Mouse (Mus musculus) liver, adult (tissue): ENCODE measurements at regions not wholly inside any gene's neighbourhood (a gene's known extent, or its start where the extent isn't known, plus 50 kb on each side); places are given as distances from the start of the nearest gene placed in this dataset.
A peak's percentile ranks its signal among the peaks of the same experiment; 100 is the strongest.

ENCODE experiments used
- GATA4 ChIP-seq: IDR thresholded peaks from 2 replicates; pipeline ENCODE4 v1.6.1; 2014; ENCODE audit warnings: mild to moderate bottlenecking, low read length; ENCODE audit not compliant: insufficient replicate concordance

DNA sequence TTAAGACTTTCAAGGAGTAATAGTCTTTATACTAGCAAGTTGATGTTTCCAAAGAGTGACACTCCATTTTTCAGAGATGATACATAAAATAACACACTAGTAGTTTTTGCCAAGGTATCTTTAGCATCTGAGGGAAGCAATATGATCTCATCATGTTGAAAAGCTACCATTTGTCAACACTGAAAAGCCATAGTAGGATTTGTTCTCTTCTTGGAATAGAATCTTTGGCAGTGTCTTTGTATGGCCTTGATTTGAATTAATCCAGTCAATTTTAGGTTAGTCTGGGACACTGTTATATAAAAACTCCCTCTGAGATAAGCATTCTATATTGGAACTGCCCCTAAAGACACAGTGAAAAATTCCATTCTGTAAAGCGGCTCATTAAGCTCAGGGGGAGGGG is 171.4 kb upstream of the Dcbld2 start:
- no peak for TF ChIP-seq GATA4

DNA sequence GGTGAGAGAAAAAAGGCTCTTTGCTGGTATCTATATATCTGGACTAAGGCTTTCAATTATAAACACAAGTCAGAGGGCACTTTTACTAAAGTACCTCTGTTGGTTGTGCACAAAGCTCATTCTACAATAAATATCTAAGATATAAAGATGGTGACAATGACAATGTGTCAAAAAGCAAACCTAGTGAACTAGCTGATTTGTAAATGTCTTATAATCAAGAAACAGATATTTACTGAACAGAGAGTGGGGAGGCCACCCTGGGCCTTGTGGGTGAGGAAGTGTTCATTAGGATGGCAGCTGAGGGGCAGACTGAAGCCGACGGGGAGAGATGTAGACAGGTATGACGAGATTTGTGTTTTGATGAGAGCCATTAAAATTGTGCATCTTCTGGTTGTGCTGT is 132.0 kb upstream of the Dcbld2 start:
- no peak for TF ChIP-seq GATA4

DNA sequence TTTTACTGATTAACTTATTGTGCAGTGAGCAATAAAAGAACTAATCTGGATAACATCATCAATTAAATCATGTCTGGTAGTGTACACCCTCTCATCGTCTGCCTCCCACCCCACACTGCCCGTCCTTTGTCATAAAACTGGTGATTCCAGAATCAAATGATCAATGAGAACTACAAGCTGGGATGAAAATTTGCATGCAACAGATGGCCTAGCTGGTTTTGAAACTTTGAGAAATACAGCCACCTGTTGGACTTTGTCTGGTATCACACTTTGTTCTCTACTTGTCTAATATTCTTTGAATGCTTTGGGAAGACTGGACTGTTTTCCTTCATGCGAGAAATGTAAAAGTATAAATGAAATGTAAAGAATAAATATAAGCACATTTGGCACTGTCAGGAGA is 126.8 kb upstream of the Dcbld2 start:
- TF ChIP-seq GATA4, result no peak

DNA sequence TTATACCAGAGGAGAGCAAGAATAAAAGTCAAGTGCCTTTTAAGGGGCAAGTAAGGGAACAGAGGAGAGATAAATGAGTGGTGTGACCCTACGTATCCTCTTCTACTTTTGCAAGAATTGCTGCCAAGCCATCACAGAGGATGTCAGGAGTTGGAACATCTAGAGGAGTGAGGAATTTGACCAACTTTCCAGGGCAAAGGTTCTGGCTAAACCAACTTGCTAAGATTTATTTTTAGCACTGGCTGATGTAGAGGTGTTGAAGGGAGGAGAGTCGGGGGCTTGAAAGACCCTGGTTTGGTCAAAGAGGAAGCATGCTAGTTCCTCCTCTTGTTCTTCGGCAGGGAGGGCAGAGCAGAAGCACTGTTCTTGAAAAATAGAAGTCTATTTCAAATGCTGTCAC is 113.8 kb upstream of the Dcbld2 start:
- no peak for TF ChIP-seq GATA4

DNA sequence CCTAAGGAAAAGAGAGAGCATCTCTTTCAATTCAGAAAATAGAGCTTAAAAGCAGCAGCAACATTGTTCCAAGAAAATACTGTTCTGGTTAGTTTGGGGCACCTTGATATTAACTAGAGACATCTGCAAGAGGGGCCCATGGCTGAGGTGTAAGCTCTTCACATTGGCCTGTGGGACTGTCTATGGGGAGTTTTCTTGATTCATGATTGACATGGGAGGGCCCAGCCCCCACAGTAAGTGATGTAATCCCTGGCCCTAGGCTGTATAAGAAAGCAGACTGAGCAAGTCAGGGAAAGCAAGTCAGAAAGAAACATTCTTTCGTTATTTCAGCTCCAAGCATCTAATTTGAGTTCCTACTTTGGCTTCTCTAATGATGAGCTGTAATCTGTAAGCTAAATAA is 113.1 kb upstream of the Dcbld2 start:
- TF ChIP-seq GATA4, result no peak

DNA sequence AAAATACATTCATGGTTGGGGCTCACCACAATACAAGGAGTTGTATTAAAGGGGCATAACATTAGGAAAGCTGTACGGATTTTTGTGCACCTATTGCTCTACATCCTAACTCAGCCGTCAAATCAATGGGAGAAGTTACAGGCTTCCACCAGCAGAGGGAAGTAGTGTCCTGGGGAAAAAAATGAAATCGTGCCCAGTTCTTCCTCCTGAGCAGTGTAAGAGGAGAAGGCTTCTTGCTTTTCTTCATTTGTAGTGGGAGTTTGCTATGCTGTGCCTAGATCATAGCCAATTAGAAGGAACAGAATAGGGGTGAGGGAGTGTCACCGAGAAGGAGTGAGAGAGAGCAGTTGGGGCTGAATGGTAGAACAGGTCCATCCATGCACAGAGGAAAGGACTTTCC is 108.7 kb upstream of the Dcbld2 start:
- TF ChIP-seq GATA4, result no peak

DNA sequence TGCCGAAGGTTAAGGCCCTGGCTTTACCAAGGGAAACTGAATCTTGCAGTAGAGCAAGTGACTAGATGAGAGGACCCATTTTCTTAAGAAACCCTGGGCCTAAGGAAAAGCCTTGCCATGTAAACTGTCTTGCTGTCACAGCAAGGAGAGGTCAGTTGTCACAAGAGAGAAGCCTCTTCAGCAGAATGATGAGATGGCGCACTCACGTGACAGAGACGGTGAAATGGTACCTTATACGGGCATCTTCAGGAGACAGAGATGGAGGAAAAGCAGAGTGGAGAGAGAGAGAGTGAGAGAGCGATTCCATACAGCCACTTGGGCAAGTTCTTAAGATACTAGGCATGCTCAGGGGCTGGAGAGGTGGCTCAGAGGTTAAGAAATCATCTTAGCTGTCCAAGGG is 108.1 kb upstream of the Dcbld2 start:
- no peak for TF ChIP-seq GATA4

DNA sequence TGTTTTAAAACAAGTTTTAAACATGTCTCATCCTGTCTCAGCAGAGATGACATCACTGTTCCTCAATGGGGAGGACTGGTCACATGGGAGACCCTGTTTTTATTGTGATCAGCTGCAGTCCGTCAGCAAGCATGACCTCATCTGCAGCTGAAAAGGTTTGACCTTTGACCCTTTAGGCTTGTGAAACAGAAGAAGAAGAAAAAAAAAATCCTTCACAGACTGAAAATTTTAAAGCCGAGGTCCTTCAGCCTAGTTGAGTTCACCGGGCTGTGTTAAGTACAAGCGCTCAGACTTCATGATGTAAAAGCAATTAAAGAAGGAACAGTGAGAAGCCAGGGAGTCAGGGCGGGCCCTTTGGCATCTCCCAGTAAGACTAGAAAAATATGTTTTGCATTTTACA is 104.7 kb upstream of the Dcbld2 start:
- no peak for TF ChIP-seq GATA4

DNA sequence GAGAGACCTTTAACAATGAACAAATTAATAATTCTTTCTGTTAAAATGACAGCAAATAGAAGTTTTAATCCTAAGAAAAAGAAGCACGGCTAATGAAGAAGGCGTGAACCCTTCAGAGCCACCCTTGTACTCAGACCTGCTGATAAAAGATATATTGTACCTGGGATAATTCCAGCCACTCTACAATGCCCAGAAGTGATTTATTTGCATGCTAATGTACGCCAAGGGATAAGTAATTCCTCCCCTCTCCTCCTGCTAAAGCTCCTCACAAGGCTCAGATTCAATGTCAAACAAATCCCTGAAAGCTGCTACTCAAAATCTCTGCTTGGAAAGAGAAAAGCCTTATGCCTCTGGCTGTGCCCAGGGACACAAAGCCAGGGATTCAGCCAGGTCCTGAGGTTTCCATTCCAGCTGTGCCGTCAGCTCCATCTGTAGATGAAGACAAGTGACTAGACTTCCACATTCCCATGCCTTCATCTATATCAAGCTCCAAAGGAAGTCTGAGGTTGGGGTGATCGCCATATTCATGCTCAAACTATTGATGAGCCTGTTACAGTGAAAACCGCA is 91.3 kb upstream of the Dcbld2 start:
- no peak for TF ChIP-seq GATA4

DNA sequence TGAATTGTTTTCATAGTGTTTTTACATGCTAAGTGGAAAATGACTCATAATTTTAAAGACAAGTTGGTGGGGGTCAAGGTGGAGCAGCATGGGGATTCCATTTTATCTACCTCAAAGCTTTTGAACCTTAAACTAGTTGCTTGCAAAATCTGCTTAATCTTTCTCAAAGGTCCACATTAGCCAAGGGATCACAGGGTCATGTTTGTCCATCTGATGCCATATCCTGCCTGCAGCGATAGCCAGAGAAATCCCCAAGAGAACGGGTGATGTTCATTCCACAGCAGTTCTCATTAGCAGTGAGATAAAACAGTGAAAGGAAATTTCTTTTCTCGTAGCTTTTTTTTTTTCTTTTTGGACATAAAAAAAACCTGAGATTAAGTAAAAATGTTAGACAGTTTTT is 77.2 kb upstream of the Dcbld2 start:
- peak; percentile 79; the same call in 1 of the 2 replicates for TF ChIP-seq GATA4

DNA sequence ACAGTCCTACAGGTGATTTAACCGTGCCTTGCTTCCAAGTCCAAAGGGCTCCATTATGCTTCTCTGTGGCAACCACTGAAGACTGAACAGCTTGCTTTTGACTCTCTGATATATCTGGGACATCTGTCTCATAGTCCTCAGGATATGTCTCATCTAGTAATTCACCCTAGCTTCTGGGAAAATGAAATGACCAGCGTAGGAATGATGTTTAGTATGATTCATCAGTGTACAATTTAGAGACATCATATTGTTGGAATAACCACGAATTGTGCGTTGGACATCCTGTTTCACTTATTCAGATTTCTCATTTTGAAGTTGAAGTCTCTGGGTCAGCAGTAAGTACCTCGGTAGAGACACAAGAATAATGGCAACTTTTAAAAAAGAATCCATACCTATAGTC is 64.3 kb upstream of the Dcbld2 start:
- TF ChIP-seq GATA4, result no peak

DNA sequence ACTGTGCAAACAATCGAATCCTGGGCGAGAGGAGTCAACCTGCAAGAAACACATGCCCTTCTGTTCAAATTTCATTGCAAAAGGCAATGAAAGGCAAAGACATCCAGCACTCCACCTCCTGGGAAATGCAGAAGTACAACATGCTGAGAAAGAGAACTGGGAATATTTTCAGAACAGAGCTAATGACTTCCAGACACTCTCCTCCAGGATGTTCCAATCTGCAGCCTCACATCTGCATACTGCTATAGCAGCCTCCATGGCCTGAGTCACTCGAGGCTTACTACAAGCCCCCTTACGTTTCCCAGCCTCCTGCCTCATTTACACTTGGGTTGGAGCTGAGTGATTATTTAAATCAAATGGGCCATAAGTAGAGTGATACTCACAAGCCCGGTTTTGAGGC is 58.9 kb upstream of the Dcbld2 start:
- TF ChIP-seq GATA4, result no peak

DNA sequence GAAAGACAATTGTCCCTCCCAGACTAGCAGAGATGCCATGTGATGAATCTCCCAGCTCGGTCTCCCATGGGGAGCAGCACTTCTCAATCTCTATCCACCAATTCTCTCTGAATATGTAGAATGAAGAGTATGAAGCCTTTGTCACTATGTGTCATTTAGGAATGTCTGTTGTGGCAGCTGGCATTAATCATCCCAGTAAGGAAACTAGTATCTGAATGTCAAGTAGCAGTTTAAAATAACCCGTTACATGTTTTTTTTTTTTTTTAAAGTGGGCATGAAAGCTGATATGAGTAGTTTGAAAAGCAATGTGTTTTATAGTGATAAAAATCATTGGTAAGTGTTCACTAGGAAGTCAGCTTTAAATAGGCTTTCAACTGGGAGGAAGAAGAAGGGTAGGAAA is 58.4 kb upstream of the Dcbld2 start:
- TF ChIP-seq GATA4, result no peak

DNA sequence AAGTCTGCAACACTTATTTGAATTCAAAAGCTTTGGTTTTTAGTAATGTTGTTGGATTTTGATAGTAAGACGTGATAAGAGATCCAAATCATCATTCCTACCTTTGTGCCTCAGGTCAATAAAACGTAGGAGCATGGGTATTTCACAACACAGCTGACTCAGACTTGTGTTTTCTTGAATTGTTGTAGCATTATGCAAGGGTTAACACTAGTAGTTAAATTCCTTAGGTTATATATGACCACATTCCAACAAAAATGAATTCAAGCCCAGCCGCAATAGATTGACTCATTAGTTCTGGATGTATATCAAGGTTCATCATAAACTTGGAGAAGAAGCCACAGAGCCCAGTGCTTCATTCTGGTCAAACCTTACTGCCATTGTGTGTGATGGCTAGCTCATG is 56.1 kb upstream of the Dcbld2 start:
- no peak for TF ChIP-seq GATA4

DNA sequence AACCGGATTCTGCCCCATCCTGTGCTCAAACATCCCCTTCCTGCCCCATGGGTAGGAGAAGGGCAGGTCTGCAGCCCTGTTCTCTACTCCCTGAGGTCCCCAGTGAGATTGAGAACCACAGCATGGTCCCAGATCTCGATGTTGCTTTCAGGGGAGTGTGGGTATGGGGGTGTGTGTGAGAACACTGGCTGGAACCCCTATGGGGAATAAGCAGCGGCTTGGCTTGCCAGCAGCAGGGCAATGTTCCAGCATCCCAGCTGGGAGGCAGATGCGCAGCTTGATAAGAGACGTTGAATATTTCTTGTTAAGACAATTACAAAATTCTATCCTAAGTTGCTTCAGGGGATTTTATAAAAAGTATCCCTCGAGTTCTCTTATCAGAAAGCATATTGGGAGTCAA is 53.7 kb upstream of the Dcbld2 start:
- no peak for TF ChIP-seq GATA4
